Mouse (Mus musculus): ENCODE results near the gene Evi5. TPM values are rescaled to one million over a fixed set of nuclear protein-coding genes. Genes with fewer than 3 reads are reported as not detected.
A peak's percentile ranks its signal among the peaks of the same experiment; 100 is the strongest.

Gene Evi5
- total RNA-seq, 2 experiments from 2014 or later, result 42.9 to 48.2 TPM

- DNase-seq, result no peak
These were observed 5.2 kb downstream of the Evi5 start for GRCm38 (mm10) chr5:107869701-107870100.

- peak; percentile 95 for DNase-seq
These were observed 5.9 kb downstream of the Evi5 start for GRCm38 (mm10) chr5:107868905-107869424.

GRCm38 (mm10) chr5:107867970-107868904, 6.7 kb downstream of the Evi5 start:
- DNase-seq, result peak; percentile 63

- no peak for DNase-seq
These were observed 8.5 kb downstream of the Evi5 start for GRCm38 (mm10) chr5:107866127-107867126.

GRCm38 (mm10) chr5:107863971-107864370, 10.9 kb downstream of the Evi5 start:
- DNase-seq, result no peak

- DNase-seq, result no peak
These were observed 15.9 kb downstream of the Evi5 start for GRCm38 (mm10) chr5:107858963-107859362.

GRCm38 (mm10) chr5:107855546-107855945, 19.4 kb downstream of the Evi5 start:
- no peak for DNase-seq

GRCm38 (mm10) chr5:107854556-107854955, 20.4 kb downstream of the Evi5 start:
- no peak for DNase-seq

GRCm38 (mm10) chr5:107853807-107854206, 21.1 kb downstream of the Evi5 start:
- DNase-seq, result peak; percentile 60

GRCm38 (mm10) chr5:107848964-107849363, 25.9 kb downstream of the Evi5 start:
- DNase-seq, result no peak

- DNase-seq, result no peak
These were observed 27.1 kb downstream of the Evi5 start for GRCm38 (mm10) chr5:107847817-107848216.

GRCm38 (mm10) chr5:107847349-107847748, 27.6 kb downstream of the Evi5 start:
- peak; percentile 76 for DNase-seq

- no peak for DNase-seq
These were observed 34.2 kb downstream of the Evi5 start for GRCm38 (mm10) chr5:107840549-107841238.

GRCm38 (mm10) chr5:107838891-107839644, 35.8 kb downstream of the Evi5 start:
- DNase-seq, result peak; percentile 66

GRCm38 (mm10) chr5:107834287-107834686, 40.6 kb downstream of the Evi5 start:
- DNase-seq, result no peak

- no peak for DNase-seq
These were observed 43.6 kb downstream of the Evi5 start for GRCm38 (mm10) chr5:107831351-107831750.

GRCm38 (mm10) chr5:107829998-107830560, 44.8 kb downstream of the Evi5 start, which contains the start of gene Ube2d2b:
Gene Ube2d2b (plus strand): TSS chr5:107830099.
- no peak for DNase-seq

- no peak for DNase-seq
These were observed 52.4 kb downstream of the Evi5 start for GRCm38 (mm10) chr5:107822521-107822920.

- no peak for DNase-seq
These were observed 60.3 kb downstream of the Evi5 start for GRCm38 (mm10) chr5:107814651-107815050.

- DNase-seq, result peak; percentile 63
These were observed 67.4 kb downstream of the Evi5 start for GRCm38 (mm10) chr5:107807496-107807895.

GRCm38 (mm10) chr5:107802621-107803020, 72.3 kb downstream of the Evi5 start:
- no peak for DNase-seq

Measured in heart, postnatal 4 days (tissue).